Mouse (Mus musculus) layer of hippocampus, adult 18-20 months (tissue): ENCODE results near the gene Lrfn2. TPM values are rescaled to one million over a fixed set of nuclear protein-coding genes. Genes with fewer than 3 reads are reported as not detected.

Source experiments
- DNase-seq, 2 experiments: peaks; one replicate each; pipeline ENCODE4 v3.0.0; 2022; ENCODE audit warnings: low spot score in 2 of 2
- total RNA-seq, 2 experiments: library from RNA; stranded (reverse); gene quantifications; 2 replicates each; pipeline ENCODE4 v1.2.3; 2021

The Lrfn2 gene
- total RNA-seq, 2 experiments from 2014 or later, result 39.5 to 43.2 TPM

GRCm38 (mm10) chr17:49031790-49032189 is 99.6 kb downstream of the Lrfn2 start:
- no peak for DNase-seq

- no peak for DNase-seq
Measured at GRCm38 (mm10) chr17:49033276-49033675, 101.1 kb downstream of the Lrfn2 start.

GRCm38 (mm10) chr17:49033686-49034250 is 101.6 kb downstream of the Lrfn2 start:
- no peak for DNase-seq

DNA sequence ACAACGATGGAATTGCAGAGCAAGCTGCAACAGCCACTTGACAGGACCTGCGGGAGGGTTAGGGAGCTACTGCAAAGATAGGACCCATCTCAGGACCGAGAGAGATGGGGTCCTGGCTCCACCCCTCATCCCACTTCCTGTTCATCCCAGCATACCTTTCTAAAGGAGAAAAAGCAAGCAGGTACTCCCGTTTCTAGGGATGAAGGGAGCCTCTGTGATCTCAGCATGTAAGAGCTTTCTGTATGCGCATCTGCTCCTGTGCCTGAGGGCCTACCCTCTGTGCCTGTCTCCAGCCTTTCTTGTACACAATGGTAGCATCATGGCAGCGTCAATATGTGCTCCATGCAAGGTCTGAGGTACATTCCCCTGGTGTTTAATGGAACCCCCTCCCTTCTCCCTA is 102.9 kb downstream of the Lrfn2 start:
- DNase-seq, result no peak

- no peak for DNase-seq
Measured at GRCm38 (mm10) chr17:49037163-49037950, 105.2 kb downstream of the Lrfn2 start.

DNA sequence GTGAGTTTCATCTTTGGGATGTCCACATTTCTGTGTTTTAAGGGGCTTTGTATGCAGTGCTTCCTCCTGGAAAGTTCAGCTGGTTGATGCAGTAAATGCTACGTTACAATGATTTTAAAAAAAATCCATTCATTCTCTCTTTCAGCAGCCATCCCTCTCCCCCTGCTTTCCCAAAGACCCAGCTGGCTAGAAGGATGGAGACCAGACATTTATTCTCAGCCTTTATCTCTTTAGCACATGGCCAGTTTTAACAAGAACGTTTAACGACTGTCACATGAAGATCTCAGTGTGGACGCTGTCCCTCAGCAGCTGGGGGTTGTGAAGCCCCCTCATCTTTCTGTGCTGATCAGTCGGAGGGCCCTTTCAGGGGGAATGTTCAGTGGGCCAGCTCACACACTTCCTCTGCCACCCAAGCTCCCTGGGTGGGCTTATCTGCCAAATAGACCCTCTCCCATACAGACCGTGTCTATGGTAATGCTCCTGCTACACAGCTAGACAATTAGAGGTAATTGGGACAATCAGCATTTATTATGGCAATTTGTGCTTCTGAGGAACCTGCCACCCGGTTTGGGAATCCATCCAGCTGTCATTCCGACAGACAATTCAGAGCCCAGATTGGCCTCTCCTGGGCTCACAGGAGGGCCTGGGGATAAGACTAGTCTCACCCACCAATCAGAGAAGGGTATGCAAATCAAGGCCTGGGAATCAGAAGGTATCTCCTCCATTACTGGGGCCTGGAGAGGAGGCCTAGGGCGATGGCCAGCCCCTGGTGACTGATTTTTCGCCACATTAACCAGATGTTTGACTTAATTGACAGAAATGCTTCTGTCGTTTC is 111.8 kb downstream of the Lrfn2 start:
- peak in 1 of 2 experiments; percentile 36 for DNase-seq

GRCm38 (mm10) chr17:49047921-49048320 is 115.7 kb downstream of the Lrfn2 start:
- DNase-seq, result no peak

DNA sequence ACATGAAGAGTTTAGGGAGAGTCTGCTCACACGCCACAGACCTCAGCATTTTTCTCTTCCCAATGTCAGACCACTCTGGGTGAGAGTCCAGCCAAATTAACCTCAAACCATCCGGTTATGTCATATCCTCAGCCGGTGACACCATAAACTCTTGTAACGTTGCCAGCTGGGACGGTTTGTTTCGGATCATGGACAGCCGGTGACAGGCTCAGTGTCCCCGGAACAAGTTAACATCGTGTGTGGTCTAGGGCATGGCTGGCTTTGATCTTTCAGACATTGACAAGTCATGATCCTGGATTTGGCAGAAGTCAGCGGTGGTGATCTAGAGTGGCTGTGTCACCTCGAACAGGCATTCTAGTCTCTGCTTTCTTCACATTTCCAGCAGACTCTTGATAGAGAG is 119.1 kb downstream of the Lrfn2 start:
- no peak for DNase-seq

GRCm38 (mm10) chr17:49061141-49061540 is 129.0 kb downstream of the Lrfn2 start:
- DNase-seq, result no peak

GRCm38 (mm10) chr17:49063789-49064188 is 131.6 kb downstream of the Lrfn2 start:
- peak in 1 of 2 experiments; percentile 68 for DNase-seq

- DNase-seq, result peak; percentile 75 to 82
Measured at GRCm38 (mm10) chr17:49064526-49064925, 132.3 kb downstream of the Lrfn2 start.

DNA sequence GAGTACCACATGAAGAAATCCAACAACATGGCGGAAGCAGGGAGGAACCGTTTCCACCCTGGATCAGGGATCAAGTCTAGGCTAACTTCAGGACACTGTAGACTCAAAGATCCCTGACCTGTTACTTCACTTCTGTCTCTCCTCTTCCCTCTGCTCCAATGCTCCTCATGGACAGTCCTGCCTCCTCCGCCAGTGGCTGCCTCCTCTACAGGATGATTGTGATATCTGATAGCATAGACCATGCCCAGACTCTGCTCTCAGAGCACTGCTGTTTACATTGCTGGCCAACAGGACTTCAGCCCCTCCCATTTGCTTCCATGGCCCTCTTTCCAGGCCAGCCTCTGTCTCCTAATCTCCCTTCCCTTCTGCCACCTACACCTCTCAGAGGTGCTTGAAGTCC is 132.9 kb downstream of the Lrfn2 start:
- DNase-seq, result no peak

- no peak for DNase-seq
Measured at GRCm38 (mm10) chr17:49066748-49067147, 134.6 kb downstream of the Lrfn2 start.

GRCm38 (mm10) chr17:49078168-49078567 is 146.0 kb downstream of the Lrfn2 start:
- DNase-seq, result no peak

DNA sequence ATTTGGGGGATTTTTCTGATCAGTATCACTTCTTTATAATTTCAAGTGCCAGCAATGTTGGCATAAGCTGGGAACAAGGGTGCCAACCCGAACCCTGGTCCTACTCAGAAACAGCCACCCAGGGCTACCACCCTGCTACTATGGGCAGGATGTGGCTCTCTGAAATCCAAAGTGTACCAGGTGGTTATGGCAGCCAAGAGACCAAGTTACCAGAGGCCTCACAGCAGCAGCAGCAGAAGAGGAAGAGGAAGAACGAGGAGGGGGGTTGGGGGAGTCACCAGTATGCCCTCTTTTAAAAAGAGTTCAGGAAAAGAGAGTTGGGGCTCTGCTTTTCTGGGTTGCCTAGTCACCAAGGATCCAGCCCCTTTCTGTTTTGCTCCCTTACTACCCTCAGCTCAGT is 147.5 kb downstream of the Lrfn2 start:
- DNase-seq, result no peak

DNA sequence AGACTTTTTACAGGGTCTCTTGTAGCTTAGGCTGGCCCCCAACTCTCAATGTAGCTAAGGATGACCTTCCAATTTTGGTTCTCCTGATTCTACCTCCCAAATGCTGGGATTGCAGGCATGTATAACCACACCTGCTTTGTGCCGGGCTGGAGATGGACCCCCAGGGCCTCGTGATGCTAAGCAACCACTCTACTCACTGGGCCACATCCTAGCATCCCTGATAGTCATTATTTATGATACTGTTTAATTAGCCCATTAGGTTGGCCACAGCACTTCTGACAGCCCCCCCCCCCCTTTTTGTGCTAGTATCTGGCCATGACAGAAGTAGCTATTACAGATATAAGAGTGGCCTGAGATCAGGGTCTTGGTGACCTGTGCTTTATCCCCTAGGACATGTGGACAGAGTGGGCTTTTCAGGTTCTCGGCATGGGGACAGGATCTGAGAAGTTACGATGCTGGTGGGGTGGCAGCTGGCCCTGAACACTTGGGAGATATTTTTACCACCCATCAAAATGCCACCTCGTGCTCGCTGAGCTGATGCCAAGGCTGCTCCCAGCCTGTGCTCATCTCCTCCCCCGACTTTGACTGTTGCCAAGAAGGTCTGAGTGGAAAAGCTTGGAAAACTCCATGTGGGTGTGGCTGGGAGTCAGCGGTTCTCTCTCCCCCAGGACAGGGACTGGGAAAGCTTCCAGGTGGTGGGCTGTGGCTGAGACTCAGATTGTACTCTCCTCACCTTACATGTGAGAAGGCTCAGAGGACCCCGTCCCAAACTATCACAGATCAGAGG is 151.6 kb downstream of the Lrfn2 start:
- peak; percentile 81 to 91 for DNase-seq

GRCm38 (mm10) chr17:49085111-49085510 is 152.9 kb downstream of the Lrfn2 start:
- no peak for DNase-seq

DNA sequence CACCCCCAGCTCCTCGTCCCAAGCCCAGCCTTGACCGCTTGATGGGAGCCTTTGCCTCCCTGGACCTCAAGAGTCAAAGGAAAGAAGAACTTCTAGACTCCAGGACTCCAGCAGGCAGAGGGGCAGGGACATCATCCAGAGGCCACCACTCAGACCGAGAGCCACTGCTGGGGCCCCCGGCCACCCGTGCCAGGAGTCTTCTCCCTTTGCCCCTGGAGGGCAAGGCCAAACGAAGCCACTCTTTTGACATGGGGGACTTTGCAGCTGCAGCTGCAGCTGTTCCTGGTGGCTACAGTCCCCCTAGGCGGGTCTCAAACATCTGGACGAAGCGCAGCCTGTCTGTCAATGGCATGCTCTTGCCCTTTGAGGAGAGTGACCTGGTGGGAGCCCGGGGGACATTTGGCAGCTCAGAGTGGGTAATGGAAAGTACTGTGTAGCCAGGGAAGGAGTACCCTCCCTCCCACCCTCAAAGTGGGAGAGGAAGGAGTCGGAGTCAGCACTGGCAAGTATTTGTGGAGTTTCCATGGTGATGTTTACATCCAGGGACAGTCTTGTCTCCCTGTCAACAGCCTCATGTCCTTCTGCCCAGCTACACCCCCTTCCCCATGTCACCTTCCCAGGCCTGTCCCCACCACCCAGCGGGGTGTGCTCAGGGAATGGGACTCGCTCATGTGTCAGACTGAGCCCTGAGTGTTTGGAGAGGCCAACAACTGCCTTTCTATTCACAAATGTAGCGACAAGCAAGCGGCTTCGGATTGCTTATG is 164.8 kb downstream of the Lrfn2 start:
- DNase-seq, result no peak

- no peak for DNase-seq
Measured at GRCm38 (mm10) chr17:49111399-49111798, 179.2 kb downstream of the Lrfn2 start.

DNA sequence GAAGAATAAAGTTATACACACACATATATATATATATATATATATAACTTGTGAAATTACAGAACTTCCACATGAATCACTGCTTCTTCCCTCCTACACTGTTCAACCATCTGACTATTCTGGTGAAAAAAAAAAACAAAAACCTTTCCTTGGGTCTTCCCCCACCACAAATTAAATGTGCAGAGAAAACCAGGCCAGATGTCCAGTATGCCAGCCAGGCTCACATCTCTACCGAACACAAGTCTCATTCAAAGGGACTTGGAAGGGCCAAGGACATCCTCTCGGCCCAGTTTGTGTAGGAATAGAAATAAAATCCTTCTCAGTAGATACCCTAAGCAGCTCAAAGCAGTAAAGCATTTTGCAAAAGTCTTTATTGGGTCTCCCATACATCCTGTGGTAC is 179.7 kb downstream of the Lrfn2 start:
- DNase-seq, result peak in 1 of 2 experiments; percentile 18
